Mouse (Mus musculus) heart, adult 2 months (tissue): ENCODE results near the gene Cdca4. TPM values are rescaled to one million over a fixed set of nuclear protein-coding genes. Genes with fewer than 3 reads are reported as not detected.

Experiments used
- DNase-seq, 2 experiments: peaks; one replicate each; pipeline ENCODE4 v3.0.0; 2021
- H3K27ac ChIP-seq: fragments of 200-600 bp; 2 replicates; pipeline ENCODE4 v1.8.1; 2022
- H3K27me3 ChIP-seq: fragments of 200-500 bp; 2 replicates; pipeline ENCODE4 v1.6.1; 2012; ENCODE audit warnings: mild to moderate bottlenecking, low read length, inconsistent platforms, mixed read lengths; ENCODE audit not compliant: control insufficient read depth, insufficient read depth
- H3K36me3 ChIP-seq: fragments of 200-500 bp; 2 replicates; pipeline ENCODE4 v1.6.1; 2012; ENCODE audit warnings: low read length, inconsistent platforms; ENCODE audit not compliant: control insufficient read depth, insufficient read depth
- H3K4me1 ChIP-seq: fragments of 200-500 bp; 2 replicates; pipeline ENCODE4 v1.6.1; 2011; ENCODE audit warnings: low read length; ENCODE audit not compliant: control insufficient read depth, insufficient read depth
- H3K4me3 ChIP-seq: fragments of 200-600 bp; 2 replicates; pipeline ENCODE4 v1.8.1; 2022
- H3K79me2 ChIP-seq: fragments of 200-500 bp; replicated peaks from 2 replicates; pipeline ENCODE4 v1.6.1; 2012; ENCODE audit warnings: mild to moderate bottlenecking, inconsistent platforms, low read length, moderate library complexity, mixed read lengths; ENCODE audit not compliant: control insufficient read depth, insufficient read depth
- H3K9ac ChIP-seq: fragments of 200-500 bp; 2 replicates; pipeline ENCODE4 v1.6.1; 2012; ENCODE audit warnings: low read depth, mild to moderate bottlenecking, control low read depth, inconsistent platforms, low read length, mixed read lengths
- CTCF ChIP-seq: fragments of 200-600 bp; IDR thresholded peaks from 2 replicates; pipeline ENCODE4 v1.8.1; 2022; ENCODE audit warnings: antibody characterized with exemption, mild to moderate bottlenecking, moderate library complexity
- EP300 ChIP-seq: fragments of 200-500 bp; IDR thresholded peaks from 2 replicates; pipeline ENCODE4 v1.6.1; 2011; ENCODE audit warnings: low read depth, low read length, control low read depth; ENCODE audit not compliant: insufficient read depth
- POLR2A ChIP-seq: fragments of 200-500 bp; IDR thresholded peaks from 2 replicates; pipeline ENCODE4 v1.6.1; 2011; ENCODE audit warnings: mild to moderate bottlenecking, low read depth, low read length, control low read depth; ENCODE audit not compliant: insufficient read depth
- WGBS: fragments of 180-500 bp; shearing (Covaris S2); methylation state at CpG from one replicate; pipeline ENCODE4 v1.1.7; 2018; 5-methylcytosine and 5-hydroxymethylcytosine counted together
- intact Hi-C: fragments of 180-260 bp; cut with DNase I; formaldehyde crosslinking; loops from one replicate; pipeline ENCODE4 v1.15.1; 2025
- polyA plus RNA-seq: library from polyadenylated mRNA; depleted of rRNA; stranded (reverse); fragments of >200 nt; gene quantifications from 2 replicates; pipeline ENCODE4 v1.2.3, GENCODE M21; 2012; rRNA removed
- total RNA-seq, 2 experiments: library from RNA; stranded (reverse); gene quantifications; 2 replicates each; pipeline ENCODE4 v1.2.3; 2021

Gene Cdca4
- total and polyA plus RNA-seq, 3 experiments = 5.3 to 7.6 (median 6.6) TPM

DNA sequence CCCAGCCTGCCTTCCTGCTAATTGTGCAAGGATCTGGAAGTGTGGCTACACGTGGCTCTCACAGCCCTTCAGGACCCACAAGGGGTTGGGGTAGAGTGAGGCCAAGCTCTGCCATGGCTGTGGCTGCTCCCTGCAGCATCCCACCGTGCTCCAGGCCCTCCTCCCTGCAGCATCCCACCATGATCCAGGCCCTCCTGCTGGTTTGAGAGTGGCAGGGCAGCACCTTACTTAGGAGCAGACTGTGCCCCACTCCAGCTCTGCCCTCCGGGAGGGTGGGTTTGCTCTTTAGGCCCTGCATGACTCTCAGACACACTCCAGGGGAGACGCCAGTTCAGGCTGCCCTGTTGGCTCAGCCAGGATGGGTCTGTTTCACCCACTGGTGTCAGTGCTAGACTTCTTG is 58.8 kb downstream of the Cdca4 start:
- Histone ChIP-seq H3K4me3 (no peak overlapping the region), H3K27me3 (no peaks in the 10 kb centered on the region), H3K9ac (no peak overlapping the region), H3K27ac (no peak overlapping the region), H3K79me2 (no peaks in the 10 kb centered on the region), H3K4me1 (no peaks in the 10 kb centered on the region), H3K36me3 (no peaks in the 10 kb centered on the region)
- TF ChIP-seq CTCF = no peak
- no peak for TF ChIP-seq EP300
- TF ChIP-seq POLR2A = no peak
- WGBS = 74% methylated on average over 4 of the region's 4 CpGs
- peak in 1 of 2 experiments; percentile 10 for DNase-seq
- intact Hi-C loops = no loop called here

Other genes starting within 250 kb of the Cdca4 start
- 10 to 100 TPM; 15.0 to 17.3 TPM for gene Inf2, start 240.6 kb downstream of the Cdca4 start, total RNA-seq
- 11.7 and 12.7 TPM in 2 replicates for gene Inf2, start 240.6 kb downstream of the Cdca4 start, polyA plus RNA-seq
- gene Adssl1, start 209.4 kb downstream of the Cdca4 start, total RNA-seq = 100 to 1,000 TPM; 150 to 173 TPM
- 85.2 and 98.2 TPM in 2 replicates for gene Adssl1, start 209.4 kb downstream of the Cdca4 start, polyA plus RNA-seq
- 10 to 100 TPM; 32.0 to 38.7 TPM for gene Siva1, start 184.7 kb downstream of the Cdca4 start, total RNA-seq
- 38.4 and 39.4 TPM in 2 replicates for gene Siva1, start 184.7 kb downstream of the Cdca4 start, polyA plus RNA-seq
- gene Akt1, start 154.5 kb downstream of the Cdca4 start, total RNA-seq = 100 to 1,000 TPM; 189 to 207 TPM
- gene Akt1, start 154.5 kb downstream of the Cdca4 start, polyA plus RNA-seq = 148 and 149 TPM in 2 replicates
- 1 to 10 TPM; 4.4 to 5.9 TPM for gene Zbtb42, start 150.6 kb downstream of the Cdca4 start, total RNA-seq
- gene Zbtb42, start 150.6 kb downstream of the Cdca4 start, polyA plus RNA-seq = 9.5 and 13.6 TPM in 2 replicates
- gene Cep170b, start 109.0 kb downstream of the Cdca4 start, total RNA-seq = 10 to 100 TPM; 10.8 to 11.5 TPM
- gene Cep170b, start 109.0 kb downstream of the Cdca4 start, polyA plus RNA-seq = 9.6 and 10.7 TPM in 2 replicates
- 1 to 10 TPM; 6.6 to 6.8 TPM for gene Pld4, start 68.8 kb downstream of the Cdca4 start, total RNA-seq
- 17.2 and 23.5 TPM in 2 replicates for gene Pld4, start 68.8 kb downstream of the Cdca4 start, polyA plus RNA-seq
- gene Ahnak2, start 26.8 kb downstream of the Cdca4 start, total RNA-seq = 10 to 100 TPM; 14.8 to 15.7 TPM
- gene Ahnak2, start 26.8 kb downstream of the Cdca4 start, polyA plus RNA-seq = 5.4 and 7.5 TPM in 2 replicates
- gene Clba1, start 20.5 kb downstream of the Cdca4 start, total RNA-seq = 1 to 10 TPM; 1.7 to 3.1 TPM
- gene Clba1, start 20.5 kb downstream of the Cdca4 start, polyA plus RNA-seq = 2.0 and 2.8 TPM in 2 replicates
- gene Gpr132, start 38.8 kb upstream of the Cdca4 start, total RNA-seq = under 1 TPM; 0.29 to 0.36 TPM
- 1.00 and 2.0 TPM in 2 replicates for gene Gpr132, start 38.8 kb upstream of the Cdca4 start, polyA plus RNA-seq
- 10 to 100 TPM; 25.4 to 27.4 TPM for gene Jag2, start 100.4 kb upstream of the Cdca4 start, total RNA-seq
- gene Jag2, start 100.4 kb upstream of the Cdca4 start, polyA plus RNA-seq = 34.4 and 35.5 TPM in 2 replicates
- gene Nudt14, start 112.7 kb upstream of the Cdca4 start, total RNA-seq = 1 to 10 TPM; 5.7 to 8.6 TPM
- 11.4 and 14.8 TPM in 2 replicates for gene Nudt14, start 112.7 kb upstream of the Cdca4 start, polyA plus RNA-seq
- 10 to 100 TPM; 21.8 to 24.3 TPM for gene Btbd6, start 147.1 kb upstream of the Cdca4 start, total RNA-seq
- 26.7 and 27.4 TPM in 2 replicates for gene Btbd6, start 147.1 kb upstream of the Cdca4 start, polyA plus RNA-seq
- gene Brf1, start 171.3 kb upstream of the Cdca4 start, total RNA-seq = 10 to 100 TPM; 22.3 to 25.1 TPM
- gene Brf1, start 171.3 kb upstream of the Cdca4 start, polyA plus RNA-seq = 22.4 and 29.3 TPM in 2 replicates
- gene Pacs2, start 185.1 kb upstream of the Cdca4 start, total RNA-seq = 10 to 100 TPM; 34.9 to 37.5 TPM
- gene Pacs2, start 185.1 kb upstream of the Cdca4 start, polyA plus RNA-seq = 34.8 and 37.4 TPM in 2 replicates
- gene Tex22, start 245.1 kb upstream of the Cdca4 start, total RNA-seq = under 1 TPM; 0.21 to 0.27 TPM
- gene Tex22, start 245.1 kb upstream of the Cdca4 start, polyA plus RNA-seq = 0.50 TPM in 1 of 2 replicates, not detected in the other